Mouse (Mus musculus): Measurements from ENCODE around the gene Chmp2a.

GRCm38 (mm10) chr7:13014275-13014839 lies 20.2 kb downstream of the Chmp2a start:
- TF ChIP-seq CTCF (IDR thresholded peaks at IDR 0.05; ENCODE audit: extremely low read depth, insufficient read depth, insufficient read length, insufficient replicate concordance) (no peak), POLR2A (IDR thresholded peaks at IDR 0.05; ENCODE audit: low read depth, low read length) (no peak)

Measured in spleen, adult 2 months (tissue).